Mouse (Mus musculus) adrenal gland, postnatal 36 days (tissue): ENCODE results near the gene Casc4. TPM values are rescaled to one million over a fixed set of nuclear protein-coding genes. Genes with fewer than 3 reads are reported as not detected.
"Not testable (repeated sequence)": the region's sequence is repeated elsewhere in the genome, so short reads cannot be mapped to it uniquely, and the experiment has no call there.

Experiments used
- DNase-seq, 2 experiments: peaks; one replicate each; pipeline ENCODE4 v3.0.0; 2021; ENCODE audit warnings: mixed read lengths in 1 of 2
- total RNA-seq, 2 experiments: library from RNA; stranded (reverse); gene quantifications; 2 replicates each; pipeline ENCODE4 v1.2.3; 2021

The Casc4 gene
- total RNA-seq, 2 experiments from 2014 or later: 40.5 to 50.6 TPM

- DNase-seq: peak in 1 of 2 experiments; percentile 3
Observed at GRCm38 (mm10) chr2:121916047-121916970, 49.5 kb downstream of the Casc4 start.

- not testable (repeated sequence) for DNase-seq
Observed at GRCm38 (mm10) chr2:121937624-121938023, 70.9 kb downstream of the Casc4 start.

DNA sequence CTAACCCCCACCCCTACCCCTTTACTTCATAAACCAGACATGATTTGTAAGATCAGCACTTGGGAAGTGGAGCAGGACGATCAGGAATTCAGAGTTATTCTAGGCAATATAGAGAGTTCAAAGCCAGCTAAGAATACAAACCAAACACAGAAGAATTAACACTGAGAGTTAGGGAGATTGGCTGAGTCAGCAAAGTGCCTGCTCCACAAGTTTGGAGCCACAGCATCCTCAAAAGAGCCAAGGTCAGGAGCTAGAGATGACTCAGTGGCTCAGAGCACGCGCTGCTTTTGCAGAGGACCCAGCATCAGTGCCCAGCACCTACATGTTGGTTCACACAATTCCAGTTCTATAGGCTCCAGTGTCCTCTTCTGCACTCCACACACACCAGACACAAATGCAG lies 76.6 kb downstream of the Casc4 start:
- DNase-seq: no peak

GRCm38 (mm10) chr2:121954971-121955656 lies 88.3 kb downstream of the Casc4 start:
- DNase-seq: no peak

DNA sequence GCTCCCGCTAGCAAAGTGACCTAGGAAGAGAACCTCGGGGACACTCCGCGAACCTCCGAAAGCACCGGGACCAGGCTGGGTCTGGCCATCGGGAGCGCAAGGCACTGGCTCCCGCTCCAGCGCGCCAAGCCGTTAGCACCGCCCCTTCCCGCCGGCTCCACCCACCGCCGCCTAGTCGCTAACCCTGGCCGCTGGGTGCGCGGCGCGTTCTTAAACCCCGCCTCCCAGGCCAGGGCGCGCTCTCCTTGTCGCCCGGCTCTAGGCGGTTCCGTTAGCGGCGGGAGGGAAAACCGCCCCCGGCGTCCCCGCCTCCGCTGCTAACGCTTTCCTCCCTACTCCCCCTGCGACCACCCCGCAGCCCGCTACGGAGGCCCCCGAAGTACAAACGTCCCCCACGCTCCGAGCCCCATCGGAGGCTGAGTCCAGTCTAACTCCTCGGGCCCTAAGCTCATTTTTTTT lies 89.0 kb downstream of the Casc4 start, which contains the start of the genes Ctdspl2 and Mageb3:
Ctdspl2 (plus strand) TSS at position 237 of the 459 bp plus-strand sequence.
Mageb3 (minus strand) TSS at position 328 of the 459 bp plus-strand sequence.
- DNase-seq: peak; percentile 99 to 100

DNA sequence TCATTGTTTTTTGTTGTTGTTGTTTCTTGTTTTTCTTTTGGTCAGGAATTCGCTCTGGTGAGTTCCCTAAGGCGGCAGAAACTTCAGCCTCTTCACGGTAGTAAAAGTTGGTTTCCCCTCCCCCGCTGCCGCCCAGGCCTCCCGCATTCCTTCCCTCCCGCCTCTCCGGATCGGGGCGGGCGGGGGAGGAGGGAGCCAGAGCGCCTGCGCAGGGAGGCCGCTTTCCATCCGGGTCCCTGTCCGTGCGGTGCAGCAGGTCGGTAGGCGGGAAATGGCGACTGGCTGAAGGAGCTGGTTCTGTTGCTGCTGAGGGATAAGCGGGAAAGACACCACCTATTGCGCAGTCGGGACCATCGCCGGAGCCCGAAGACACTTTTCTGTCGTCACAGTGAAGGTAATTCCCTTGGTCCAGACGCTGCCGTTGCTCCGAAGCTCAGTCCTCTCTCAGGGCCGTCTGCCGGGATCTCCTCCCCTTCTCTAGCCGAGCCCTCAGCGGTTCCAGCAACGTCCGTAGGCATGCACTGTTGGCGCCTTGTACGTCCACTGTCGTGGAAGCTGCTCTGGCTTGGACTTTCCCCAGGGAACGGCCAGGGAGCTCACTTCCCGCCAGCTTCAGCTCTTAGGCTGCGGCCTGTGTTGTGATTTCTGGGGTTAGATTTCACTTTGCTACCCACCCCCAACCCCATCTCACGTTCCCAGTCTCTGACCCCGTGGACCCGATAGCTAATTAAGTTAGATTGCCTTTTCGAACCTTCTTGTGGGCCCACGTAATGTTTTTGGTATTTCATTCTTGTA lies 89.7 kb downstream of the Casc4 start:
- DNase-seq: peak; percentile 96 to 97

GRCm38 (mm10) chr2:121957216-121957792 lies 90.5 kb downstream of the Casc4 start:
- DNase-seq: no peak

Other genes with a start within 250 kb of the Casc4 start
- gene Frmd5, start 59.9 kb upstream of the Casc4 start, total RNA-seq: 100 to 1,000 TPM; 103 to 188 TPM
- gene Ctdspl2, start 89.0 kb downstream of the Casc4 start, total RNA-seq: 10 to 100 TPM; 26.4 to 29.4 TPM
- gene Mageb3, start 89.1 kb downstream of the Casc4 start, total RNA-seq: not detected
- gene Eif3j1, start 161.6 kb downstream of the Casc4 start, total RNA-seq: 10 to 100 TPM; 20.6 to 22.3 TPM